Mouse (Mus musculus): ENCODE data around the gene Rbm6.

- TF ChIP-seq CTCF (IDR thresholded peaks at IDR 0.05; ENCODE audit: low read depth): no peak
- no peak for TF ChIP-seq EP300 (IDR thresholded peaks at IDR 0.05; ENCODE audit: low read depth)
These were observed 62.1 kb downstream of the Rbm6 start for GRCm38 (mm10) chr9:107810985-107811384.
